Mouse (Mus musculus): Measurements from ENCODE around the gene Phldb3. TPM values are rescaled to one million over a fixed set of nuclear protein-coding genes. Genes with fewer than 3 reads are reported as not detected.
"Not testable (repeated sequence)": the region's sequence is repeated elsewhere in the genome, so short reads cannot be mapped to it uniquely, and the experiment has no call there.

The Phldb3 gene
- total RNA-seq, 1 experiment from 2014 or later = 3.2 TPM

GRCm38 (mm10) chr7:24594309-24594803, 16.2 kb upstream of the Phldb3 start:
- no peak for DNase-seq

GRCm38 (mm10) chr7:24595464-24595863, 15.1 kb upstream of the Phldb3 start:
- no peak for DNase-seq

- DNase-seq = no peak
These were observed 12.4 kb upstream of the Phldb3 start for GRCm38 (mm10) chr7:24598121-24598520.

GRCm38 (mm10) chr7:24599211-24600067, 11.1 kb upstream of the Phldb3 start:
- peak; percentile 38 for DNase-seq

- peak; percentile 98 for DNase-seq
These were observed 9.5 kb upstream of the Phldb3 start for GRCm38 (mm10) chr7:24600941-24601597.

- no peak for DNase-seq
These were observed 5.0 kb upstream of the Phldb3 start for GRCm38 (mm10) chr7:24605561-24605960.

- DNase-seq = no peak
These were observed 4.5 kb upstream of the Phldb3 start for GRCm38 (mm10) chr7:24606046-24606445.

GRCm38 (mm10) chr7:24608017-24608416, 2.5 kb upstream of the Phldb3 start:
- peak; percentile 78 for DNase-seq

- DNase-seq = no peak
These were observed 2.0 kb upstream of the Phldb3 start for GRCm38 (mm10) chr7:24608561-24608960.

- peak; percentile 95 for DNase-seq
These were observed 424 bp downstream of the Phldb3 start for GRCm38 (mm10) chr7:24610879-24611494.

- no peak for DNase-seq
These were observed 1.1 kb downstream of the Phldb3 start for GRCm38 (mm10) chr7:24611709-24612108.

GRCm38 (mm10) chr7:24612308-24612910, 1.8 kb downstream of the Phldb3 start:
- DNase-seq = no peak

GRCm38 (mm10) chr7:24614816-24615215, 4.3 kb downstream of the Phldb3 start:
- no peak for DNase-seq

- DNase-seq = no peak
These were observed 7.2 kb downstream of the Phldb3 start for GRCm38 (mm10) chr7:24617763-24618162.

GRCm38 (mm10) chr7:24618374-24618773, 7.8 kb downstream of the Phldb3 start:
- DNase-seq = not testable (repeated sequence)

- no peak for DNase-seq
These were observed 9.3 kb downstream of the Phldb3 start for GRCm38 (mm10) chr7:24619671-24620397.

- DNase-seq = no peak
These were observed 10.6 kb downstream of the Phldb3 start for GRCm38 (mm10) chr7:24621193-24621592.

GRCm38 (mm10) chr7:24622967-24623366, 12.4 kb downstream of the Phldb3 start:
- DNase-seq = no peak

- peak; percentile 95 for DNase-seq
These were observed 18.4 kb downstream of the Phldb3 start for GRCm38 (mm10) chr7:24628685-24629610.

- peak; percentile 61 for DNase-seq
These were observed 19.1 kb downstream of the Phldb3 start for GRCm38 (mm10) chr7:24629672-24630071.
